Mouse (Mus musculus): ENCODE results near the gene Grin2d.
"Not testable (repeated sequence)": the region's sequence is repeated elsewhere in the genome, so short reads cannot be mapped to it uniquely, and the experiment has no call there.

The Grin2d gene

GRCm38 (mm10) chr7:45878278-45878677, at the start of gene Grin2d:
TSS of gene Grin2d (minus strand) at chr7:45878378.
- DNase-seq = not testable (repeated sequence)

- no peak for DNase-seq
These were observed 46.2 kb upstream of the Grin2d start for GRCm38 (mm10) chr7:45924429-45924816.

- peak; percentile 20 to 30 for DNase-seq
These were observed 45.7 kb upstream of the Grin2d start, which contains the start of gene Ccdc114 for GRCm38 (mm10) chr7:45923762-45924428. TSS of gene Ccdc114 (plus strand) at chr7:45924072.

GRCm38 (mm10) chr7:45922928-45923761, 45.0 kb upstream of the Grin2d start:
- DNase-seq = peak; percentile 81 to 82

- DNase-seq = no peak
These were observed 43.9 kb upstream of the Grin2d start for GRCm38 (mm10) chr7:45921950-45922600.

- no peak for DNase-seq
These were observed 43.1 kb upstream of the Grin2d start, which contains the start of gene Emp3 for GRCm38 (mm10) chr7:45921242-45921621. TSS of gene Emp3 (minus strand) at chr7:45921404.

GRCm38 (mm10) chr7:45920583-45921241, 42.5 kb upstream of the Grin2d start:
- no peak for DNase-seq

GRCm38 (mm10) chr7:45919761-45920160, 41.6 kb upstream of the Grin2d start:
- DNase-seq = no peak

GRCm38 (mm10) chr7:45919083-45919671, 41.0 kb upstream of the Grin2d start:
- DNase-seq = no peak

- DNase-seq = no peak
These were observed 39.7 kb upstream of the Grin2d start for GRCm38 (mm10) chr7:45917926-45918325.

- no peak for DNase-seq
These were observed 39.0 kb upstream of the Grin2d start for GRCm38 (mm10) chr7:45917004-45917704.

- no peak for DNase-seq
These were observed 38.2 kb upstream of the Grin2d start for GRCm38 (mm10) chr7:45916056-45917003.

- no peak for DNase-seq
These were observed 36.8 kb upstream of the Grin2d start for GRCm38 (mm10) chr7:45915011-45915410.

GRCm38 (mm10) chr7:45914067-45914466, 35.9 kb upstream of the Grin2d start:
- DNase-seq = no peak

- no peak for DNase-seq
These were observed 31.0 kb upstream of the Grin2d start for GRCm38 (mm10) chr7:45909145-45909544.

GRCm38 (mm10) chr7:45908384-45908783, 30.2 kb upstream of the Grin2d start:
- no peak for DNase-seq

GRCm38 (mm10) chr7:45906622-45907021, 28.4 kb upstream of the Grin2d start:
- no peak for DNase-seq

GRCm38 (mm10) chr7:45902481-45903002, 24.4 kb upstream of the Grin2d start:
- no peak for DNase-seq

GRCm38 (mm10) chr7:45901562-45901961, 23.4 kb upstream of the Grin2d start:
- no peak for DNase-seq

GRCm38 (mm10) chr7:45898125-45898524, 19.9 kb upstream of the Grin2d start:
- peak in 1 of 2 experiments; percentile 25 for DNase-seq

Data from cerebellum, postnatal 36 days (tissue).